Mouse (Mus musculus): ENCODE measurements around the gene Cfap45. TPM values are rescaled to one million over a fixed set of nuclear protein-coding genes. Genes with fewer than 3 reads are reported as not detected.

Gene Cfap45
- polyA plus RNA-seq, 1 experiment, result 2.9 TPM

GRCm38 (mm10) chr1:172593321-172593720, 72.7 kb downstream of the Cfap45 start:
- H3K4me3 ChIP-seq (ENCODE audit: insufficient read depth, low read length), result no peak overlapping the region
- no peak overlapping the region for H3K27ac ChIP-seq (ENCODE audit: insufficient read depth, low read length)
- TF ChIP-seq POLR2A (IDR thresholded peaks at IDR 0.05; ENCODE audit: low read depth, low read length), result no peak
- TF ChIP-seq CTCF (IDR thresholded peaks at IDR 0.05; ENCODE audit: borderline replicate concordance, insufficient read depth, low read length), result no peak
- H3K4me1 ChIP-seq (ENCODE audit: control insufficient read depth, insufficient read depth, low read length), result no peaks in the 10 kb centered on the region

DNA sequence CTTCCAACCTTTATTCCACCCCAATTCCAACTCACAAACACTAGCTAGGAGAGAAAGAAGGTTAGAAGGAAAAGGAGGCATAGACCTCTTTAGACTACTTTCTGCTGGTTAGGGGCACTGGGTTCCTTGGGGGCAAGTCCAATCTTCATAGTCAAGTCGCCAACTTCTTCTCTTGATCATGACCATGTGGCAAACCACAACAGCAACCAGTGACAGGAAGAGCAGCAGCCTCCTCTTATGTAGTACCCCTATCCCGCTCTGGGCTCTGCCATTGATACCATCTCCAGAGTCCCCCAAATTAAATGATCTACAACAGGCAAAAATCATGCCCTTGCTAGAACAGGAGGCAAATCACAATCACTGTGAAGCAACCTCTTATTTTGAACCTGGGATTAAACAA, 73.4 kb downstream of the Cfap45 start:
- no peak overlapping the region for H3K27ac ChIP-seq (ENCODE audit: insufficient read depth, low read length)
- H3K4me3 ChIP-seq (ENCODE audit: insufficient read depth, low read length), result no peak overlapping the region
- no peaks in the 10 kb centered on the region for H3K4me1 ChIP-seq (ENCODE audit: control insufficient read depth, insufficient read depth, low read length)
- TF ChIP-seq CTCF (IDR thresholded peaks at IDR 0.05; ENCODE audit: borderline replicate concordance, insufficient read depth, low read length), result no peak
- no peak for TF ChIP-seq POLR2A (IDR thresholded peaks at IDR 0.05; ENCODE audit: low read depth, low read length)

DNA sequence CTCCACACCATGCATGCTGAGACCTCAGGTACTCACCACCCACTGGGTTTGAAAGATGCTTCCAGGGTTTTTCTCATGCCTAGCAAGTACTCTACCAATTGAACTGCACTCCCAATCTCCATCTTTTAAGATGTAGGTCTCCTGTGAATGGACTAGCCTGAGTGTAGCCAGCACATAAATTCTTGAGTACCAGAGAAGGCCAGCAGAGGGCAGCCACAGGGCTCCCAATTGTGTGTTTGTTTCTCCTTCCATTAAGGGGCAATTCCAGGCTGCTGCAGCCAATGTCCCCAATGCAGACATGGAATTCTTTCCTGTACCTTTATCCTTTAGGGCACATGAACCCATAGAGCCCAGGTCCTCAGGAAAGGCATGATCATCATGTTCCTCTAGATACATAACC, 73.9 kb downstream of the Cfap45 start:
- no peak overlapping the region for H3K27ac ChIP-seq (ENCODE audit: insufficient read depth, low read length)
- H3K4me3 ChIP-seq (ENCODE audit: insufficient read depth, low read length), result no peak overlapping the region
- no peaks in the 10 kb centered on the region for H3K4me1 ChIP-seq (ENCODE audit: control insufficient read depth, insufficient read depth, low read length)
- no peak for TF ChIP-seq POLR2A (IDR thresholded peaks at IDR 0.05; ENCODE audit: low read depth, low read length)
- TF ChIP-seq CTCF (IDR thresholded peaks at IDR 0.05; ENCODE audit: borderline replicate concordance, insufficient read depth, low read length), result 0 out of 2 replicates have a peak, but pooled peaks have one; percentile 11

Other genes with a start within 250 kb of the Cfap45 start
- gene Atp1a2, start 222.7 kb upstream of the Cfap45 start, polyA plus RNA-seq (2011; ENCODE audit: insufficient read length, low read depth, missing spikeins), result 0.39 TPM in 1 of 2 replicates, not detected in the other
- gene Kcnj9, start 191.5 kb upstream of the Cfap45 start, polyA plus RNA-seq (2011; ENCODE audit: insufficient read length, low read depth, missing spikeins), result not detected in 2 replicates
- 0.08 and 0.91 TPM in 2 replicates for gene Kcnj10, start 179.6 kb upstream of the Cfap45 start, polyA plus RNA-seq (2011; ENCODE audit: insufficient read length, low read depth, missing spikeins)
- 11.5 and 12.9 TPM in 2 replicates for gene Pigm, start 144.3 kb upstream of the Cfap45 start, polyA plus RNA-seq (2011; ENCODE audit: insufficient read length, low read depth, missing spikeins)
- 0.63 and 2.5 TPM in 2 replicates for gene Slamf9, start 45.4 kb upstream of the Cfap45 start, polyA plus RNA-seq (2011; ENCODE audit: insufficient read length, low read depth, missing spikeins)
- gene Igsf9, start 39.0 kb upstream of the Cfap45 start, polyA plus RNA-seq (2011; ENCODE audit: insufficient read length, low read depth, missing spikeins), result 5.4 and 6.4 TPM in 2 replicates
- gene Tagln2, start 20.8 kb upstream of the Cfap45 start, polyA plus RNA-seq (2011; ENCODE audit: insufficient read length, low read depth, missing spikeins), result 468 and 642 TPM in 2 replicates
- not detected in 2 replicates for gene Vsig8, start 35.1 kb downstream of the Cfap45 start, polyA plus RNA-seq (2011; ENCODE audit: insufficient read length, low read depth, missing spikeins)
- not detected in 2 replicates for gene Slamf8, start 69.8 kb downstream of the Cfap45 start, polyA plus RNA-seq (2011; ENCODE audit: insufficient read length, low read depth, missing spikeins)
- not detected in 2 replicates for gene Fcrl6, start 81.8 kb downstream of the Cfap45 start, polyA plus RNA-seq (2011; ENCODE audit: insufficient read length, low read depth, missing spikeins)
- gene Dusp23, start 112.2 kb downstream of the Cfap45 start, polyA plus RNA-seq (2011; ENCODE audit: insufficient read length, low read depth, missing spikeins), result 4.9 and 10.4 TPM in 2 replicates
- gene Crp, start 177.3 kb downstream of the Cfap45 start, polyA plus RNA-seq (2011; ENCODE audit: insufficient read length, low read depth, missing spikeins), result not detected in 2 replicates

Measured in embryonic fibroblast, embryonic 13.5 days (primary cell).